Mouse (Mus musculus): Measurements from ENCODE around the gene Gtpbp2. TPM values are rescaled to one million over a fixed set of nuclear protein-coding genes. Genes with fewer than 3 reads are reported as not detected.

Gene Gtpbp2
- polyA plus RNA-seq (2015; fragmentation: Nextera tagmentation; extraction: Ambion mirVana), result 25.3 and 29.2 TPM in 2 replicates

DNA sequence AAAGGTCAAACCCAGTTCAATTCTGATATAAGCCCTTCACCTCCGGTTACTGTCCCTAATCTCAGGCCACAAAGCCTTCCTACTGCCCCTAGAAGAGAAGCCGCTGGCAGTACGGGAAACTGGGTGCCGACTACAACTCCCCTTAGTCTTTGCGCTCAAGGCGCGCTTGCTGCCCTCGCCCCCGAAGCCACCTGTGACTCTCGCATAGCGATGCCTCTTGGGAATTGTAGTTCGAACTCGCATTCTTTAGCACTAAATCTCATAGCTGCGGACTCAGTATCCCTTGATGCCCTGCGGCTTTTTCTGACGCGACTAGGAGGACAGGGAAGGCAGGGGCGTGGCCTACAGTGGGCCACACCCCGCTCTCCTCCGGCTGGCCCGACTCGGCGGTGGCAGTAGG, at the start of gene Gtpbp2:
Gtpbp2 (plus strand) TSS at position 347 of the 400 bp plus-strand sequence.
- no peaks in the 10 kb centered on the region for H3K27me3 ChIP-seq (replicated peaks; ENCODE audit: control insufficient read depth, insufficient read depth, low read length)
- H3K4me1 ChIP-seq (ENCODE audit: control insufficient read depth, insufficient read depth, low read length), result peaks cover 24% of the 10 kb centered on the region
- peak within 1 kb of the TSS; percentile 76 for H3K4me2 ChIP-seq (ENCODE audit: low read depth, low read length)
- ATAC-seq, result peak; percentile 92
- no peaks in the 10 kb centered on the region for H3K9me3 ChIP-seq (ENCODE audit: control insufficient read depth, low read length)
- H3K4me3 ChIP-seq (ENCODE audit: low read length), result peak within 1 kb of the TSS; percentile 78
- 0% methylated on average over 23 of the region's 23 CpGs for WGBS
- H3K9ac ChIP-seq (ENCODE audit: low read depth, low read length), result peak within 1 kb of the TSS; percentile 86
- H3K27ac ChIP-seq (ENCODE audit: low read length), result peak within 1 kb of the TSS; percentile 94
- 0 out of 2 replicates have a peak, but pooled peaks cover 7% of the 10 kb centered on the region for H3K36me3 ChIP-seq (ENCODE audit: control insufficient read depth, insufficient read depth, low read length)

DNA sequence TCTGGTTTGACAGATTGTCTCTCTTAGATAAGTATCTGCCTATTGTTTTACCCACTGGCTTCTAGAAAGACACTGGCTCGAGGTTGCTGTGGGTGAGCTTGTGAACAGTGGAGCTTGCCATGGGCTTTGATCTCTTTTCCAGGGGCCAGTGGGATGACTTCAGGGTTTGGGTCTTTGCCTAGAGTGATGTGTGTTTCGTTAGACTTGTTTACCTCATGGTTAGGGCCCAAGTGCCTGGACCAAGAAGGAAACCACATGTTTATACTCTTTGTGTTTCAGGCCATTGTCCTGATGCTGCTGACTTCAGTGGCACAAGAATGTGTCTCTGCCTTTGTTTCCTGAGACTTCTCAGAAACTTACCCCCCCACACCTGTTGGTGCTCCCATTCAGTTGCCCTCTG, 45.3 kb upstream of the Gtpbp2 start:
- no peak for ATAC-seq
- WGBS, result 24% methylated on average over 2 of the region's 2 CpGs
- H3K27ac ChIP-seq (ENCODE audit: low read length), result no peak overlapping the region

DNA sequence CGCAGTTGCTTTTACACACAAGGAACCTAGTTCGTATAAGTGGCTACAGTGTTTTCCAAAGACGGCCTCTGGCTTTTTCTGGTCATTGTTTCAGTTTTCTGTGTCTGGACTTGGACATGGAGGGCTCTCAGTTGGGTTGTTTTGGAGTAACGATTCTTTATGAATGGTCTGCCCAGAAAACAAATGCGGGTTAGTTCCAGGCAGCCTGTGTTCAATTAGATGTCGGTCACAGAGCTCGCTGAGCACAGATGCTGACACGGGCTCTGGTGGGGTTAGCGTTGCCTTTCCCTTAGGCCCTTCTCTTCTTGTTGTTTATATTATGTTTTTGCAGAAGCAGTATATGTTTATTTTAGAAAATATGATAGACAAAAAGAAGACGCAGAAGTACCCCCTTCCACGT, 44.7 kb upstream of the Gtpbp2 start:
- WGBS, result 73% methylated on average over 11 of the region's 11 CpGs
- 0 out of 2 replicates have a peak, but pooled peaks cover 2% of the 10 kb centered on the region for H3K36me3 ChIP-seq (ENCODE audit: control insufficient read depth, insufficient read depth, low read length)
- H3K4me1 ChIP-seq (ENCODE audit: control insufficient read depth, insufficient read depth, low read length), result peaks cover 11% of the 10 kb centered on the region
- no peak overlapping the region for H3K9ac ChIP-seq (ENCODE audit: low read depth, low read length)
- H3K27me3 ChIP-seq (replicated peaks; ENCODE audit: control insufficient read depth, insufficient read depth, low read length), result no peaks in the 10 kb centered on the region
- H3K27ac ChIP-seq (ENCODE audit: low read length), result no peak overlapping the region
- H3K4me3 ChIP-seq (ENCODE audit: low read length), result no peak overlapping the region
- H3K4me2 ChIP-seq (ENCODE audit: low read depth, low read length), result no peak overlapping the region
- H3K9me3 ChIP-seq (ENCODE audit: control insufficient read depth, low read length), result no peaks in the 10 kb centered on the region
- no peak for ATAC-seq

More for the DNA sequence above, 45.3 kb upstream of the Gtpbp2 start:
- Histone ChIP-seq H3K9me3 (ENCODE audit: control insufficient read depth, low read length) (no peaks in the 10 kb centered on the region), H3K9ac (ENCODE audit: low read depth, low read length) (no peak overlapping the region), H3K4me3 (ENCODE audit: low read length) (no peak overlapping the region), H3K4me2 (ENCODE audit: low read depth, low read length) (no peak overlapping the region), H3K27me3 (replicated peaks; ENCODE audit: control insufficient read depth, insufficient read depth, low read length) (no peaks in the 10 kb centered on the region), H3K4me1 (ENCODE audit: control insufficient read depth, insufficient read depth, low read length) (peaks cover 11% of the 10 kb centered on the region), H3K36me3 (ENCODE audit: control insufficient read depth, insufficient read depth, low read length) (0 out of 2 replicates have a peak, but pooled peaks cover 2% of the 10 kb centered on the region)

DNA sequence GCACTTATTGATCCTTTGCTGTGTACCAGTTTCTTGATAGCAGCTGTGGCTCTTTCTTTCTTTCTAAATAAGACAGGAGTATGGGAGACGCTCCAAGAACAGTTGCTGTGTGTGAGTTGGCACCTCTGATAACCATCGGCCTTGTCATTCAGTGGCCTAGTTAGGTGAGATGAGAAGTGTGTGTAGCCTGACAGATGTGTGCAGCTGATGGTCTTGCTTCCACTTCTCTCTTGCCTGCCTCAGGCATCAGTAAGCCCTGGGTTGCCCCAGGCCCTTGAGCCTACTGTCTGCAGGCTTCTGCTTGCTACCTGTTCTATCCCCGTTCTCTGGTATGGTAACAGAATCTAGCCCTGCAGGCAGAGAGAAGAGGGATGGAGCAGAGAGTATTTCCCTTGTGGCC, 44.0 kb upstream of the Gtpbp2 start:
- ATAC-seq, result no peak
- H3K4me2 ChIP-seq (ENCODE audit: low read depth, low read length), result no peak overlapping the region

DNA sequence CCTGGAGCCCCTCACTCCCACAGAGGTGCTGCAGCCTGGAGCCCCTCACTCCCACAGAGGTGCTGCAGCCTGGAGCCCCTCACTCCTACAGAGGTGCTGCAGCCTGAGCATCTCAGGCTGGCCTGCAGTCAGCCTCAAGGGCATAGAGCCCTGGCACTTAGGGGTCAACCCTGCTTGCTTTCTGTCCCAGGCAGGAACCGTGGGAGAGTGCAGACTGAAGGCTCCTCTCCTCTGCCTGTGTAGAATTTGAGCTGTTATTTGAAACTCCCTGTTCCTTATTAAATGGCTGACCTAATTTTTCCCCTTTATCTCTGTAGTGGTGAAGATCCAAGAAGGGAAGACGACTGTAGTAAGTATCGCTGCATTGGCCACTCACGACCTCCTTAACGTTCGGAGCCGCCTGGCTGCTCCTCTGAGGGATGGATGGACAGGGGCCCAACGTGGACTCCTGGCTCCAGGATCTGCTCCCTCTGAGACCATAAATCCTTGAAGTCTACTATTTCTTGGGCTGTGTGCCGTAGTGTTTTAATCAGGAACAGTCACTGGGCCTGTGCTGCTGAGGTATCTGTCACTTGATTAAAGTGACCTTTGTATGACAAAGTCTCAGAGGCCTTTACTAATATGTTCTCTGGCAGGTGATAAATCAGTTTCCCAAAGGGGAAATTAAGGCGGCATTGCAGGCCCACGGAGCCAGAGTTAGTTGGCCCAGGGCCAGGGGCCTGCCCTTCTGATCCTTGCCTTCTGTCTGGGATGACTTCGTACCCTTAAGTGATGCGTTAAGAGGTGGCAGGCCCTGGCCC, 43.0 kb upstream of the Gtpbp2 start:
- H3K9ac ChIP-seq (ENCODE audit: low read depth, low read length), result no peak overlapping the region
- H3K9me3 ChIP-seq (ENCODE audit: control insufficient read depth, low read length), result no peaks in the 10 kb centered on the region
- H3K27ac ChIP-seq (ENCODE audit: low read length), result no peak overlapping the region
- WGBS, result 75% methylated on average over 13 of the region's 13 CpGs
- ATAC-seq, result peak; percentile 26; the same call in 1 of the 2 replicates
- no peak overlapping the region for H3K4me2 ChIP-seq (ENCODE audit: low read depth, low read length)
- no peaks in the 10 kb centered on the region for H3K27me3 ChIP-seq (replicated peaks; ENCODE audit: control insufficient read depth, insufficient read depth, low read length)
- H3K4me1 ChIP-seq (ENCODE audit: control insufficient read depth, insufficient read depth, low read length), result peaks cover 2% of the 10 kb centered on the region; the same call in 1 of the 2 replicates
- H3K36me3 ChIP-seq (ENCODE audit: control insufficient read depth, insufficient read depth, low read length), result 0 out of 2 replicates have a peak, but pooled peaks cover 2% of the 10 kb centered on the region
- no peak overlapping the region for H3K4me3 ChIP-seq (ENCODE audit: low read length)

More for the DNA sequence above, 44.0 kb upstream of the Gtpbp2 start:
- Histone ChIP-seq H3K9me3 (ENCODE audit: control insufficient read depth, low read length) (no peaks in the 10 kb centered on the region), H3K4me3 (ENCODE audit: low read length) (no peak overlapping the region), H3K36me3 (ENCODE audit: control insufficient read depth, insufficient read depth, low read length) (0 out of 2 replicates have a peak, but pooled peaks cover 2% of the 10 kb centered on the region), H3K4me1 (ENCODE audit: control insufficient read depth, insufficient read depth, low read length) (peaks cover 5% of the 10 kb centered on the region; the same call in 1 of the 2 replicates), H3K9ac (ENCODE audit: low read depth, low read length) (no peak overlapping the region), H3K27ac (ENCODE audit: low read length) (no peak overlapping the region), H3K27me3 (replicated peaks; ENCODE audit: control insufficient read depth, insufficient read depth, low read length) (no peaks in the 10 kb centered on the region)
- WGBS, result 88% methylated on average over 3 of the region's 3 CpGs

DNA sequence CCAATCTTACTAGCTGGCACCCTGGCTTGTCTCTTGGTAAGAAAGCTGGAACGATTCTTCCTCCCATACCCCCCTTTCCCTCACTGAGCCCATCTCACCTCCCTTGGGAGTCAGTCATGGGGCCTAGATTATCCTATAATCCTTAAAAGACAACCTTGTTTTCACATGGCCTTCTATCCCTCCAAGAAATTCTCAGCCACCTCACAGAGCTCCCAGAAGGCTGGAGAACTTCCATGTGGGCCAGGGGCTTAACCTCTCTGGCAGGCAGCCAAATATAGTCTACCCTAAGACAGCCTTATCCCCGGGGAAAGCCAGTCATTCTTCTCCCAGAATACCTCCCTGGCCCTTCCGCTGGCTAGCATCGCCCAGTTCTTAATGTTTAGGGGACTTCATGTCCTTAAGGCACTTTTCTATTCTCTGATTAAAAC, 42.4 kb upstream of the Gtpbp2 start:
- no peaks in the 10 kb centered on the region for H3K9me3 ChIP-seq (ENCODE audit: control insufficient read depth, low read length)
- no peak overlapping the region for H3K27ac ChIP-seq (ENCODE audit: low read length)
- no peak overlapping the region for H3K4me2 ChIP-seq (ENCODE audit: low read depth, low read length)
- peaks cover 5% of the 10 kb centered on the region for H3K36me3 ChIP-seq (ENCODE audit: control insufficient read depth, insufficient read depth, low read length)
- H3K9ac ChIP-seq (ENCODE audit: low read depth, low read length), result no peak overlapping the region
- no peaks in the 10 kb centered on the region for H3K27me3 ChIP-seq (replicated peaks; ENCODE audit: control insufficient read depth, insufficient read depth, low read length)
- 69% methylated on average over 4 of the region's 4 CpGs for WGBS
- no peak overlapping the region for H3K4me3 ChIP-seq (ENCODE audit: low read length)
- ATAC-seq, result no peak
- H3K4me1 ChIP-seq (ENCODE audit: control insufficient read depth, insufficient read depth, low read length), result peaks cover 2% of the 10 kb centered on the region; the same call in 1 of the 2 replicates

DNA sequence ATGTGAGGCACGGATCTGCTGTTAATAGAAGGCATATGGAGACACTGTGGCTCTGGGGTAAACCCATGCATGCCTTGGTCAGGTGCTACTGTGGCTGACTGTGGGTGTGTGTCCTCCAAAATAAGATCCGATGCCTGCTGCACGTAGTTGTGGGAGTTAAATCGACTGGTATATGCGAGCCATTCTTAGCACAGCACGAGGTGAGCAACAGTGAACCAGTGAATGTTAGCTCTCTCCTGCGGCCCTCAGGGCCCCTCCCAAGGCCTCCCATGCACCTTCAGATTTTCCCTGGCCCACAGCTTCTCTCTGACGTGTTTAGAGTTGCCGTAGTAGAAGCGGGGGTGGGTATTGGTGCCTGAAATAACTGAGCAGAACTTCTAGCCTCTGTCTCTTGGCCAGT, 41.2 kb upstream of the Gtpbp2 start:
- no peak overlapping the region for H3K4me3 ChIP-seq (ENCODE audit: low read length)
- H3K36me3 ChIP-seq (ENCODE audit: control insufficient read depth, insufficient read depth, low read length), result peaks cover 10% of the 10 kb centered on the region
- H3K27me3 ChIP-seq (replicated peaks; ENCODE audit: control insufficient read depth, insufficient read depth, low read length), result no peaks in the 10 kb centered on the region
- no peak overlapping the region for H3K27ac ChIP-seq (ENCODE audit: low read length)
- ATAC-seq, result no peak
- H3K9me3 ChIP-seq (ENCODE audit: control insufficient read depth, low read length), result no peaks in the 10 kb centered on the region
- peaks cover 2% of the 10 kb centered on the region; the same call in 1 of the 2 replicates for H3K4me1 ChIP-seq (ENCODE audit: control insufficient read depth, insufficient read depth, low read length)
- WGBS, result 87% methylated on average over 10 of the region's 10 CpGs
- H3K4me2 ChIP-seq (ENCODE audit: low read depth, low read length), result no peak overlapping the region
- no peak overlapping the region for H3K9ac ChIP-seq (ENCODE audit: low read depth, low read length)

DNA sequence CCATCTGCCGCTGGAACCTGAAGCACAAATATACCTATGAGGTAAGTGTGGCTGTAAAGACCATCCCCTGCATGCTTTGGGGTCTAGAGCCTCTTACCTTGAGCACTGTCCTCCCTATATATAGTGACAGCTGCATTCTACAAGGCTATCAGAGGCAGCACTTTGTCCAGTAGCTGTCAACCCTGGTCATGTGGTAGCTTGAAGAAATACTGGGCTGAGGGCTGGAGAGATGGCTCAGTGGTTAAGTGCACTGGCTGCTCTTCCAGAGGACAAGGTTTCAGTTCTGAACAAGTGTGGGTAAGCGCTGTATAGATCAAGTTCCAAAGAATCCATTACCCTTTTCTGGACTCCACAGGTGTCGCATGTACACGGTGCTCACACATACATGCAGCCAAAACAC, 38.0 kb upstream of the Gtpbp2 start:
- no peak overlapping the region for H3K4me3 ChIP-seq (ENCODE audit: low read length)
- WGBS, result 93% methylated on average over 4 of the region's 4 CpGs

DNA sequence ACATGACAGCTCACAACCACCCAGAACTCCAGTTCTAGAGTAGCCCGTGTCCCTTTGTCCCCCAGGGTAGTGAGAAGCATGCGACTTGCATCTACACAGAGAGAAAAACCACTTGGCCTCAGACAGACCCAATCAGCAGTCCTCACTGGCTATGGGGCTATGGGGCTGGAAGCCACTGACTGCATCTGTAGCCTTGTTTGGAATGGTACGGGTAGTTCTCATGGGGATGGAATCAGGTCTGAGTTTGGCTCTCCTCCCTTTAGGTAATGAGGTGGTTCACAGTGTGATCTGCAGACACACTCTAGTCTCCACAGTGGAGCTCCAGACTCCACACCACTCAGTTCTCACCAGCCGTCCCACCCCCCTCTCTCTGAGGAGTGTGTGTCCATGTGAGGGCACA, 37.5 kb upstream of the Gtpbp2 start:
- Histone ChIP-seq H3K27ac (ENCODE audit: low read length) (no peak overlapping the region), H3K4me2 (ENCODE audit: low read depth, low read length) (no peak overlapping the region), H3K36me3 (ENCODE audit: control insufficient read depth, insufficient read depth, low read length) (peaks cover 32% of the 10 kb centered on the region), H3K9me3 (ENCODE audit: control insufficient read depth, low read length) (no peaks in the 10 kb centered on the region), H3K9ac (ENCODE audit: low read depth, low read length) (no peak overlapping the region), H3K4me3 (ENCODE audit: low read length) (no peak overlapping the region), H3K4me1 (ENCODE audit: control insufficient read depth, insufficient read depth, low read length) (no peaks in the 10 kb centered on the region; the same call in 1 of the 2 replicates), H3K27me3 (replicated peaks; ENCODE audit: control insufficient read depth, insufficient read depth, low read length) (no peaks in the 10 kb centered on the region)
- ATAC-seq, result no peak
- 96% methylated on average over 4 of the region's 4 CpGs for WGBS

More for the DNA sequence above, 38.0 kb upstream of the Gtpbp2 start:
- Histone ChIP-seq H3K4me2 (ENCODE audit: low read depth, low read length) (no peak overlapping the region), H3K36me3 (ENCODE audit: control insufficient read depth, insufficient read depth, low read length) (peaks cover 31% of the 10 kb centered on the region), H3K4me1 (ENCODE audit: control insufficient read depth, insufficient read depth, low read length) (no peaks in the 10 kb centered on the region; the same call in 1 of the 2 replicates), H3K27me3 (replicated peaks; ENCODE audit: control insufficient read depth, insufficient read depth, low read length) (no peaks in the 10 kb centered on the region), H3K9ac (ENCODE audit: low read depth, low read length) (no peak overlapping the region), H3K27ac (ENCODE audit: low read length) (no peak overlapping the region), H3K9me3 (ENCODE audit: control insufficient read depth, low read length) (no peaks in the 10 kb centered on the region)
- no peak for ATAC-seq

Data from intestine, embryonic 16.5 days (tissue).